Mouse (Mus musculus) heart, embryonic 13.5 days (tissue): ENCODE results near the gene Map3k11. TPM values are rescaled to one million over a fixed set of nuclear protein-coding genes. Genes with fewer than 3 reads are reported as not detected.
"Not testable (repeated sequence)": the region's sequence is repeated elsewhere in the genome, so short reads cannot be mapped to it uniquely, and the experiment has no call there.

ENCODE experiments used
- ATAC-seq: fragments of 200-750 bp; cut with Nextera tagmentation; 2 replicates; pipeline ENCODE4 v1.8.0; 2017; ENCODE audit warnings: moderate TSS enrichment; ENCODE audit not compliant: insufficient number of reproducible peaks, low FRiP score, low TSS enrichment; ENCODE audit errors: extremely low read depth
- H3K27ac ChIP-seq: fragments of 300-500 bp; sonication (generic); replicated peaks from 2 replicates; pipeline ENCODE4 v1.5.1; 2015; ENCODE audit warnings: moderate library complexity, mild to moderate bottlenecking, inconsistent platforms
- H3K27me3 ChIP-seq: fragments of 300-500 bp; sonication (generic); replicated peaks from 2 replicates; pipeline ENCODE4 v1.6.1; 2015; ENCODE audit warnings: mild to moderate bottlenecking, inconsistent platforms
- H3K36me3 ChIP-seq: fragments of 300-500 bp; sonication (generic); 2 replicates; pipeline ENCODE4 v1.6.1; 2015; ENCODE audit warnings: mild to moderate bottlenecking, inconsistent platforms
- H3K4me1 ChIP-seq: fragments of 300-500 bp; sonication (generic); 2 replicates; pipeline ENCODE4 v1.6.1; 2015; ENCODE audit warnings: inconsistent platforms
- H3K4me2 ChIP-seq: fragments of 300-500 bp; sonication (generic); 2 replicates; pipeline ENCODE4 v1.6.1; 2015; ENCODE audit warnings: inconsistent platforms, mild to moderate bottlenecking, moderate library complexity
- H3K4me3 ChIP-seq: fragments of 300-500 bp; sonication (generic); 2 replicates; pipeline ENCODE4 v1.5.1; 2015; ENCODE audit warnings: moderate library complexity, mild to moderate bottlenecking, inconsistent platforms
- H3K9ac ChIP-seq: fragments of 300-500 bp; sonication (generic); 2 replicates; pipeline ENCODE4 v1.6.1; 2015; ENCODE audit warnings: inconsistent platforms, mild to moderate bottlenecking, moderate library complexity
- H3K9me3 ChIP-seq: fragments of 300-500 bp; sonication (generic); 2 replicates; pipeline ENCODE4 v1.6.1; 2016; ENCODE audit warnings: inconsistent platforms
- WGBS: fragments of 180-500 bp; shearing (Covaris S2); methylation state at CpG from one replicate; pipeline ENCODE4 v1.1.7; 2015; ENCODE audit warnings: mixed read lengths; 5-methylcytosine and 5-hydroxymethylcytosine counted together
- polyA plus RNA-seq: library from polyadenylated mRNA; unstranded; fragments of >200 nt; fragmentation: Nextera tagmentation; extraction: Ambion mirVana; gene quantifications from 2 replicates; pipeline ENCODE4 v1.2.1, GENCODE M21; 2015

Map3k11 gene
- polyA plus RNA-seq, 1 experiment from 2014 or later, result 23.2 TPM

GRCm38 (mm10) chr19:5680432-5680831 lies 8.1 kb upstream of the Map3k11 start:
- ATAC-seq, result no peak
- Histone ChIP-seq H3K4me2 (no peak overlapping the region), H3K4me3 (no peak overlapping the region), H3K36me3 (peaks cover 96% of the 10 kb centered on the region), H3K27me3 (no peaks in the 10 kb centered on the region), H3K27ac (no peak overlapping the region), H3K9ac (no peak overlapping the region), H3K4me1 (no peaks in the 10 kb centered on the region), H3K9me3 (no peaks in the 10 kb centered on the region)
- WGBS, result 75% methylated on average over 4 of the region's 4 CpGs

DNA sequence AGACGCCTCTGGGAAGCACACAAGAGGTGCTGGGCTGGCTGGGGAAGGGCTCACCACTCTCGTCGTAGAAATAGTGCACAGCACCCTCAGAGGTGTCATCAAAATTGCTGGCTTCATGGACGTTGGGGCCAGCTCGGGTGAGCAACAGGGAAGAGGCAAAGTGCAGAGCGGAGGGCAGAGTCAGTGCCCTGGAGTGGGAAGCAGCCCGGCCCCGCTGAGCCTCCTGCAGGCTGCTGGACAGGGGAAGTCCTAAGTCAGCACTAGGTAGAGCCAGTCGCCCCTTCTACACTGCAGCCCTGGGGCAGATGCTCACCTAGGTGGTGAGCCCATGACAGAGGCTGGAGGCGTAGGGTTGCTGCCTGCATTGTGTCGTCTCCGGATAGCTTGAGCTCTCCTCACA lies 4.3 kb upstream of the Map3k11 start:
- H3K36me3 ChIP-seq, result peaks cover 77% of the 10 kb centered on the region
- H3K4me1 ChIP-seq, result peaks cover 12% of the 10 kb centered on the region
- no peak overlapping the region for H3K27ac ChIP-seq
- H3K4me2 ChIP-seq, result no peak overlapping the region
- no peaks in the 10 kb centered on the region for H3K9me3 ChIP-seq
- no peak for ATAC-seq
- 89% methylated on average over 12 of the region's 12 CpGs for WGBS
- no peaks in the 10 kb centered on the region for H3K27me3 ChIP-seq
- H3K4me3 ChIP-seq, result no peak overlapping the region
- H3K9ac ChIP-seq, result no peak overlapping the region

GRCm38 (mm10) chr19:5684985-5685384 lies 3.6 kb upstream of the Map3k11 start:
- Histone ChIP-seq H3K9me3 (no peaks in the 10 kb centered on the region), H3K9ac (no peak overlapping the region), H3K4me3 (no peak overlapping the region), H3K4me1 (peaks cover 12% of the 10 kb centered on the region), H3K27ac (no peak overlapping the region), H3K27me3 (no peaks in the 10 kb centered on the region), H3K36me3 (peaks cover 70% of the 10 kb centered on the region), H3K4me2 (no peak overlapping the region)
- 89% methylated on average over 13 of the region's 13 CpGs for WGBS
- no peak for ATAC-seq

GRCm38 (mm10) chr19:5685431-5685830 lies 3.1 kb upstream of the Map3k11 start:
- peaks cover 17% of the 10 kb centered on the region for H3K4me1 ChIP-seq
- no peaks in the 10 kb centered on the region for H3K9me3 ChIP-seq
- ATAC-seq, result no peak
- no peak overlapping the region for H3K4me3 ChIP-seq
- H3K36me3 ChIP-seq, result peaks cover 65% of the 10 kb centered on the region
- 90% methylated on average over 19 of the region's 19 CpGs for WGBS
- H3K27me3 ChIP-seq, result no peaks in the 10 kb centered on the region
- H3K27ac ChIP-seq, result no peak overlapping the region
- no peak overlapping the region for H3K4me2 ChIP-seq
- no peak overlapping the region for H3K9ac ChIP-seq

DNA sequence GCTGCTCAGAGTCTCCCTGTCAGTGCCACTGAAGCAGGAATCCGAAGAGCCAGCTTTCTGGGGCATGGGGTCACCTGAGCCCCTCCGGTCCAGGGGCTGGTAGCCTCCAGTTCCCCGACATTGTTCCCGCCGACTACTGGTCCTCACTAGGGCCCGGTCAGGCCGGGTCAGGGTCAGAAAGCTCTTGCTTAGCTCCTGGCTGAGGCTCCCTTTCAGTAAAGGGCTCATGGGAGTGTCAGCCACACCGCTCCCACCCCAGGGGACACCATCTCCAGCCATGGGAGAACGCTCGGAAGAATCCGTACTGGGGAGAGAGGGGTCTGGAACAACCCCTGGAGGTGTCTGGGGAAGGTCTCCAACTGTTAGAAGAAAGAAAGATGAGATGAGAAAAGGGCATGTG lies 2.7 kb upstream of the Map3k11 start:
- no peaks in the 10 kb centered on the region for H3K27me3 ChIP-seq
- H3K9ac ChIP-seq, result no peak overlapping the region
- H3K36me3 ChIP-seq, result peaks cover 65% of the 10 kb centered on the region
- H3K4me2 ChIP-seq, result no peak overlapping the region
- peaks cover 21% of the 10 kb centered on the region for H3K4me1 ChIP-seq
- no peaks in the 10 kb centered on the region for H3K9me3 ChIP-seq
- H3K4me3 ChIP-seq, result no peak overlapping the region
- no peak overlapping the region for H3K27ac ChIP-seq
- no peak for ATAC-seq
- WGBS, result 90% methylated on average over 11 of the region's 11 CpGs

DNA sequence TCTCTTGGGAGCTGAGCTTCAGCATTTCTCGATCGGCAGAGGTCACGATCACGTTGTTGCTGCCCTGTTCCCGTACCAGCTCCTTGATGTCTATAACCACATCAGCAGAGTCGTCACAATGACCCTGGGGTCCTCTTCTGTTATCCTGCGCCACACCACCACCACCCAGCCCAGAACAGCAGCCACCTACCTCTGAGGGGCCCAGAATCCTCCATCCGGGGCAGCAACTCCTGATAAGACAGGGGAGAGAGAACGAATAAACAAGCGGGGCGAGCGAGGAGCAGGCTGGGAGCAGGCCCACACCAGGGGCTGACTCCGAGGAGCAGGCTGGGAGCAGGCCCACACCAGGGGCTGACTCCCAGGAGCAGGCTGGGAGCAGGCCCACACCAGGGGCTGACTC lies 2.1 kb upstream of the Map3k11 start:
- no peaks in the 10 kb centered on the region for H3K9me3 ChIP-seq
- no peak overlapping the region for H3K4me2 ChIP-seq
- no peak for ATAC-seq
- H3K4me3 ChIP-seq, result no peak overlapping the region
- H3K27me3 ChIP-seq, result no peaks in the 10 kb centered on the region
- peaks cover 27% of the 10 kb centered on the region for H3K4me1 ChIP-seq
- H3K9ac ChIP-seq, result no peak overlapping the region
- WGBS, result 69% methylated on average over 13 of the region's 13 CpGs
- H3K36me3 ChIP-seq, result peaks cover 65% of the 10 kb centered on the region
- no peak overlapping the region for H3K27ac ChIP-seq

- Histone ChIP-seq H3K9ac (peak overlapping the region; percentile 97), H3K4me1 (peaks cover 32% of the 10 kb centered on the region), H3K36me3 (peaks cover 63% of the 10 kb centered on the region), H3K4me3 (peak overlapping the region; percentile 81), H3K4me2 (peak overlapping the region; percentile 99)
- H3K27ac ChIP-seq, H3K27me3 ChIP-seq, H3K9me3 ChIP-seq, ATAC-seq: not testable (repeated sequence)
- 87% methylated on average over 12 of the region's 12 CpGs for WGBS
These were observed 1.6 kb upstream of the Map3k11 start for GRCm38 (mm10) chr19:5686954-5687353.

GRCm38 (mm10) chr19:5687738-5688137 lies 804 bp upstream of the Map3k11 start:
- peaks cover 40% of the 10 kb centered on the region for H3K4me1 ChIP-seq
- H3K9me3 ChIP-seq, result no peaks in the 10 kb centered on the region
- peak overlapping the region; percentile 96 for H3K27ac ChIP-seq
- peak overlapping the region; percentile 81 for H3K4me3 ChIP-seq
- H3K36me3 ChIP-seq, result peaks cover 58% of the 10 kb centered on the region
- H3K4me2 ChIP-seq, result peak overlapping the region; percentile 99
- 18% methylated on average over 9 of the region's 9 CpGs for WGBS
- H3K27me3 ChIP-seq, result no peaks in the 10 kb centered on the region
- no peak for ATAC-seq
- peak overlapping the region; percentile 97 for H3K9ac ChIP-seq

GRCm38 (mm10) chr19:5689088-5689428 lies 516 bp downstream of the Map3k11 start:
- peaks cover 52% of the 10 kb centered on the region for H3K4me1 ChIP-seq
- peak overlapping the region; percentile 81 for H3K4me3 ChIP-seq
- WGBS, result under 1% methylated on average over 7 of the region's 7 CpGs

GRCm38 (mm10) chr19:5689565-5690342 lies 1.2 kb downstream of the Map3k11 start:
- peak overlapping the region; percentile 96 for H3K27ac ChIP-seq
- no peaks in the 10 kb centered on the region for H3K9me3 ChIP-seq
- peaks cover 54% of the 10 kb centered on the region for H3K4me1 ChIP-seq
- peak overlapping the region; percentile 81 for H3K4me3 ChIP-seq
- 8% methylated on average over 42 of the region's 42 CpGs for WGBS
- ATAC-seq, result peak; percentile 40; the same call in 1 of the 2 replicates
- H3K9ac ChIP-seq, result peak overlapping the region; percentile 96
- H3K4me2 ChIP-seq, result peak overlapping the region; percentile 99
- H3K27me3 ChIP-seq, result no peaks in the 10 kb centered on the region
- peaks cover 58% of the 10 kb centered on the region for H3K36me3 ChIP-seq

More at GRCm38 (mm10) chr19:5689088-5689428, 516 bp downstream of the Map3k11 start:
- Histone ChIP-seq H3K9ac (peak overlapping the region; percentile 96), H3K27me3 (no peaks in the 10 kb centered on the region), H3K27ac (peak overlapping the region; percentile 96), H3K9me3 (no peaks in the 10 kb centered on the region), H3K36me3 (peaks cover 58% of the 10 kb centered on the region), H3K4me2 (peak overlapping the region; percentile 99)
- no peak for ATAC-seq

DNA sequence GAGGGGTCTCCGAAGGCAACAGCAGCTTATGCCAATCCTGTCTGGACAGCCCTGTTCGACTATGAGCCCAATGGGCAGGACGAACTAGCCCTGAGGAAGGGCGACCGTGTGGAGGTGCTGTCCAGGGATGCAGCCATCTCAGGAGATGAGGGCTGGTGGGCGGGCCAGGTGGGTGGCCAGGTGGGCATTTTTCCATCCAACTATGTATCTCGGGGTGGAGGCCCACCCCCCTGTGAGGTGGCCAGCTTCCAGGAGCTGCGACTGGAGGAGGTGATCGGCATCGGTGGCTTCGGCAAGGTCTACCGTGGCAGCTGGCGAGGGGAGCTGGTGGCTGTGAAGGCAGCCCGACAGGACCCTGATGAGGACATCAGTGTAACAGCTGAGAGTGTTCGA lies 1.8 kb downstream of the Map3k11 start:
- ATAC-seq, result no peak
- peak overlapping the region; percentile 81 for H3K4me3 ChIP-seq
- peaks cover 58% of the 10 kb centered on the region for H3K36me3 ChIP-seq
- no peaks in the 10 kb centered on the region for H3K9me3 ChIP-seq
- H3K4me2 ChIP-seq, result peak overlapping the region; percentile 99
- H3K4me1 ChIP-seq, result peaks cover 54% of the 10 kb centered on the region
- 46% methylated on average over 15 of the region's 15 CpGs for WGBS
- H3K9ac ChIP-seq, result peak overlapping the region; percentile 96
- no peaks in the 10 kb centered on the region for H3K27me3 ChIP-seq
- H3K27ac ChIP-seq, result peak overlapping the region; percentile 96

DNA sequence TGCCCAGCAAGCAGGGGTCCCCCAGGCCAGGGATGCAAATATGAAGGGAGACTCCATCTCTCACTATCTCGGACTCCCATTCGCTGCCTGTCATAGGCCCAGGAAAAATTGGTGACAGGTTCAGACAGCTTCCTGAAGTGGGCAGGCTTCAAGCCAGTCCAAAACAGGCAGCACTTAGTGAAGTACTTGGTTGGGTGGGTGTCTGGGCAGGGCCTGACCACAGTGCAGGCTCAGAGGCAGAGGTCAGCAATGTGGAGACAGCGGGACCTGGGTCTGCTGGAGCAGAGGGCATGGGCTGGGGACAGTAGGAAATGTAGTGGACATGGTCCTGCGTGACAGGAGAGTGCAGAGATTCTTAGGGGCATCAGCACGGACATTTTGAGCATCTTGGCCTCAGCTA lies 3.1 kb downstream of the Map3k11 start:
- ATAC-seq, result no peak
- H3K36me3 ChIP-seq, result peaks cover 58% of the 10 kb centered on the region
- peak overlapping the region; percentile 81 for H3K4me3 ChIP-seq
- H3K4me2 ChIP-seq, result peak overlapping the region; percentile 99
- no peaks in the 10 kb centered on the region for H3K9me3 ChIP-seq
- H3K9ac ChIP-seq, result peak overlapping the region; percentile 96
- peak overlapping the region; percentile 96 for H3K27ac ChIP-seq
- no peaks in the 10 kb centered on the region for H3K27me3 ChIP-seq
- 63% methylated on average over 5 of the region's 5 CpGs for WGBS
- peaks cover 63% of the 10 kb centered on the region for H3K4me1 ChIP-seq
